Mouse (Mus musculus) left cerebral cortex, adult 8-10 months (tissue): ENCODE results near the gene Oat. TPM values are rescaled to one million over a fixed set of nuclear protein-coding genes. Genes with fewer than 3 reads are reported as not detected.

ENCODE experiments used
- DNase-seq, 2 experiments: peaks; one replicate each; pipeline ENCODE4 v3.0.0; 2022; ENCODE audit warnings: low spot score in 2 of 2
- total RNA-seq, 4 experiments: library from RNA; stranded (reverse); gene quantifications; 2 replicates each; pipeline ENCODE4 v1.2.4; 2022

Oat gene
- 100 to 1,000 TPM in 2 of 4 experiments, 10 to 100 TPM in 2; 92.1 to 104 (median 98.2) TPM for total RNA-seq

DNA sequence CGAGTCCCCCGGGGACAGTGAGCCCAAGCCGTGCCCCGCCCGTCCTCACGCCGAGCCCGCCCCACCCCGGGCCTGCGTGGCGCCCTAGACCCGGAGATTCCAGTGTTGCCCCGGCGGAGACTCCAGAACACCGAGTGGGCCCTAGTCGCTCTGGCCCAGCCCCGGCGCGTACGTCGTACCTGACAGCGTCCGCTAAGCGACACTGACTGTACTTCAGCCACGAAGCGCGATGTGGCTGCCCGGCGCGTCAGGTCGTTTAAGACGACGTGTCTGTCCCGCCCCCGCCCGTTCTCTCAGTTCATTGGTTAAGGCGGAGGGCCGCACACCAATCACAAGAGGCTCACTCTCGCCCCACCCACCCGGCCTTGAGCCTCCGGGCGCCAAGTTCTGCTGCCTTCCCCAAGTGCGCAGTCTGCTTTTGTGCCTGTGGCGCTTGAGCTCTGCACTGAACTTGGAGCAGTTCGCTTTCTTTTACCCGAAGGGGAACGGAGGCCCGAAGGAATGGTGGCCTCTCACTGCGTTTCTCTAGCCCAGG is at the start of gene Oat:
Gene Oat, minus strand, starts transcription at position 283 of the 535 bp plus-strand sequence.
- DNase-seq = peak; percentile 76 to 96

DNA sequence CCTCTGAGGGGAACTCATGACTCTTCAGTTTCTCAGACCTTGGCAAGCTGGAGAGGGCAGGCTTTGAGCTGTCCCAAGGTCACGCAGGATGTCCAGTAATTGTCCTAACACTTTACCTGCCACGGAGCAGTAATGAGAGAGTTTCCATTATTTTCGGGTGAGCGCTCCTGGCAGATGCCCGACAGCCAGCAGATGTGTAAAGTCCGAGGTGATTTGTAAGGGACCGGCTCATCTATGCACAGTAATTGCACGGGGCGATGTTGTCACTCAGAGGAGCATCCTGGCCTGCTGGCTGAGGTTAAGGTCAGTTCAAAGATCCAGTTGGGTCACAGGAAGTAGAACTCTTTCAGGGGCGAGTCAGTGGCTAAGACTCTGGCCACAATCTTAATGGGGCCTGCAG is 48.0 kb upstream of the Oat start:
- no peak for DNase-seq

DNA sequence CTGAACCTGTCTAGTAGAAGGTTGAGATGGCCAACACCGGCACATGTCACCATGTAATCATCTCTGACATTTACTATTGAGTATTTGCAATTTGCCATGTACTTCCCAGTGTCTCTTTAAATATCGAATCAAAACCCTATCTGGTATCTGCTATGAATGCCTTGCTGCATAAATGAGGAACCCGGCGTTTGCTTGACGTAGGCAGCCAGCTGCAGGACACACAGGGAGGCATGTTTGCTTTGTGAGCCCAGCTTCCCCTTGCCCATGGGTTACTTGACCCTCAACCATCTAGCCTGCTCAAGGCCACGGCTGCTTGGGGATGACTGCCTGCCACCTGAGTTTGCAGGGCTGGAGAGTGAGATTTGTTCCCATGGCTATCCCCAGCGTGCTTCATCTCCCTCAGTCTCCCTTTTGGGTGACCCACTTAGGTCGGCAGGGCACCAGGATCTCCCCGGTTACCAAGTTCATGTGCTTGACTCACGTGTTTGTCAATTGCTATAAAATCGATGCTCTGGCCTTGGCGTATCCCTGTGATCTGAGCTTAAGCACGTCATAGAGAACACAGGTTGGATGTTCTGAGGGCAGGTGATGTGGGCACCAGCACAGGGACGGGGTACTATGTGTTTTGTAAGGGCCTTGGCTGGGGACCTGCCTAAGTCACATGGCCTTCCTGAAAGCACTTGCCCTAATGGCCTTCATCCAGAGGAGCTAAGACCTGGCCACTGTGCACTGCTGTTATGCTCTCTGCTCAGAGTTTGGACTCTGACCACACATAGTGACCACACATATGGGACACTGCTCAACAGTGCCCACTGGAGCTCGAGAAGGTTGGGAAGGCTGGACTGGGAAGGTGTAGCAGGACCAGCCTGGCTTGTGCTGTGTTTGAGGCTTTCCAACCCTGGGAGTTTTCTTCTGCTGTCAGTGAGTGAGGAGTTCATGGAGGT is 44.0 kb upstream of the Oat start:
- DNase-seq = no peak

DNA sequence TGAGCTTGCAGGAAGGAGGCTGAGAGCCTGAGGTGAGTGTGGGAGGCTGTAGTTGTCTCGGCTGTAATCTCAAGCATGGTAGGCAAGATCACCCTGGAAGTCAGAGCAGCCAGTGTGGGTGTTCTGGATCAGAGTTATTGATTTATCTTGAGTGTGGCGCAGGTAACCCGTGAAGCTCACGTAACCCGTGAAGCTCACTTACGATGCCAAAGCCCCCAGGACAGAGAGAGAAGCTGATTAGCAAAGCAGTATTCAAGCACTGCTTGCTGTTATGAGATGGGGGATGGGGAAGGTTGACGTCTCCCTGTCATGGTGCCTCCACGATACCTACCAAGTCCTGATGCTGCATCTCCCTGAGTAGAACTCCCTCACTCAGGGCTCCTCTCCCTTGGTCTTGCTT is 43.4 kb upstream of the Oat start:
- DNase-seq = no peak

DNA sequence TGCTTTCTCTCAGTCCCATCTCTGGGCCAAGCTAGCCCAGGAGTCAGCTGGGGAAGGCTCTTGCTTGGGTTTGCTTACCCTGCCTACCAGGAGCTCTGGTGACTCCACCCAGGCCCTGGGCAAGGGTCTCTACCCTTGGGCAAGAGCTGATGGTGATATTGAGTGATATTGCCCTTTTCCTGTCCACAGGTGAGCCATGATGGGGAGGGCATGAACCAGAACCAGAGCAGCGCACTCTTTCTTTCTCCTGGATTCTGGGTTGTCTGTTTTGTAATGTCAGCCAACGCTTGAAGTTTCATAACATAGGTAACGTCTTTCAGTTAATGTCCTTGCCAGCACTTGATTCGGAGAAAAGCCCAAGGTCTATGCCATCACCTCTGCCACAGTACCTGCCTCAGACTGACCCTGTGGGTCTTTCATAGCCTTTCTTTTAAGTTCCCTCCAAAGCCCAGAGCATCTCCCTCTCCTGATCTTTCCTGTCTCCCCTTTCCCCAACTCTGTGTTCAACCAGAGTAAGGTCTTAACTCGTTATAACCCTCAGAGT is 40.9 kb upstream of the Oat start:
- DNase-seq = no peak

DNA sequence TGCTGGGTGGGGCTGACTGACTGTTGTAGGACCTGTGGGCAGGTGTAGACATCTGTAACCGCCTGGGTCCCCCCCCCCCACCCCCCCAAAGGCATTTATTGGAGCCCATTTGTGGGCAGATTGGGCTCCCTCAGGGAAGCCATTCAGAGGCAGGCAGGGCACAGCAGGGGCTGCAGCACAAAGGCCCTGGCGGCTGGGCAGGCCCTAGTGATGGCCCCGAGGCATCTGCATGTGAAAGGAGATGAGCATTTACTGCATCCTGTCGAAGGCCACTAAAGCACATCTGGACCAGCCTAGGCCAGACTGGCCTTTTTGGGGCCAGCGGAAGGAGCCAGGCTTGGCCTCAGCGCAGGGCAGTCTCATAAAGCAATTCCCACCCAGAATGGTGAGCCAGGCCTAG is 40.2 kb upstream of the Oat start:
- DNase-seq = no peak

DNA sequence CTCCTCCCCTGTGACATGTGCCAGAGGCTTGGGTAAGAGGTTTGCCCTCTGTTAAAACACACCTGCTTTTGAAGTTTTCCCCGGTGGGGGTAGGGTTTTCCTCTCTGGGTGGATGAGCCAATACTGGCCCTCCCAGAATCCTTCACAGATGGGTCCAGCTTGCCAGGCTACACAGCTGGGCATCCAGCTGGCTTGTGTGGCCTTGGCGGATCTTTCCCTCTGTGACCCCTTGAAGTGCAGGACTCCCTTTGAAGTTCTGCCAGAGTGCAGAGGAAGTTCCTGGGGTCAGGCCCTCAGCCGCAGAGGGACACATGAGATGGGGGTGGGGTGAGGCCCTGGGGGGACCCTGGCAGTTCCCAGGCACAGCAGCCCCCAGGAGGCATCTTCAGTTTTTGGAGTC is 39.1 kb upstream of the Oat start:
- no peak for DNase-seq

DNA sequence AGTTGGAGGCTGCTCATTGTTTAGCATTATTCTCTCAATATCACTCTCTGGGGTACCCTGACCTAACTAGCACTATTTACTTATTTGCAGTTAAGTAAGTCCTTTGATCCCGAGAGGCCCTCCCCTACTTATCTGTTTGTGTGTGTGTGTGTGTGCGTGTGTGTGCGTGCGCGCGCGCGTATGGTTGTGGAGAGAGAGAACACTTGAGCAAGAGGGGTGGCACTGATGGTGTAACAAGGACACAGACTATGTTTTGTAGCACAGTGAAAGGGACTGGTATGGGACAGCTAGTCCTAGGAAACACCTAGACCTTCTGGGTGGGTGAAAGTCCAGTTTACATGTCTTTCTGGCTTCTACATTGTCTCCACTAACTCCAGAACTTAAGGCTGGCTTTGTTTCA is 35.3 kb upstream of the Oat start:
- no peak for DNase-seq

DNA sequence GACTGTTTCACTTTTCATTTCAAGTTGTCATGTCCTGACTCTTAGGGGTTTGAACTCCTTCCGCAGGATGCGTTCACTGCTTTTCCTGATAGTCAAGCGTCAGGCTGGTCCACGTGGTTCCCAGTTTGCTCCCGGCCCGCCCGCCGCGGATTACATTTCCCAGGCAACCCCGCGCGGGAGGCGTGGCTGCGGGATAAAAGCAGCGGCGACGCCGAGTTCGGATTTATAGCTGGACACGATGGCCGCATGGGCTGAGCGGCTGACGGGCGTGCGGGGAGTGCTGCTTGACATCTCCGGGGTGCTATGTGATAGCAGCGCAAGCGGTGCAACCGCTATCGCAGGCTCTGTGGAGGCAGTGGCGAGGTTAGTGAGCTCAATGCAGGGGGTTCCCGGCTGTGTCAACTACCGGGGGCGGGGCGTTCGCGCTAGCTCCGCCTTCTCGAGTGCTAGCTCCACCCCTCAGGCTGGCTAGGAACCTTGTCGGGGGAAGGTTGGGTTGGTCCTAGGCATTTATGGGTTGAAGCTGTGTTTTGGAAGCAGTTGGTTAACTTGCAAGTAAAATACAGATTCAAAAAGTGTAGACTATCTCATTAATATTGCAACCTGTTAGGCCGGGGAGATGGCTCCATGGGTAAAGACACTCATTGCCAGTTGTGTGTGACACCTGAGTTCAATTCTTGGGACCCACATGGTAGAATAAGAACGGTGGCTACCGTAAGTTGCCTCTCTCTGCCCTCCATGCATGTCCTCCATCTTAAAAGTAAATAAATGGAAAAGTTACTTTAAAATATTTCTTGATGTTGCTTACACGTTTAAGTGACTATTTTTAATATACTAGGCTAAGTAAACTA is 34.5 kb upstream of the Oat start, which contains the start of gene Lhpp:
Gene Lhpp, plus strand, starts transcription at position 171 of the 851 bp plus-strand sequence.
- DNase-seq = peak; percentile 61 to 67

DNA sequence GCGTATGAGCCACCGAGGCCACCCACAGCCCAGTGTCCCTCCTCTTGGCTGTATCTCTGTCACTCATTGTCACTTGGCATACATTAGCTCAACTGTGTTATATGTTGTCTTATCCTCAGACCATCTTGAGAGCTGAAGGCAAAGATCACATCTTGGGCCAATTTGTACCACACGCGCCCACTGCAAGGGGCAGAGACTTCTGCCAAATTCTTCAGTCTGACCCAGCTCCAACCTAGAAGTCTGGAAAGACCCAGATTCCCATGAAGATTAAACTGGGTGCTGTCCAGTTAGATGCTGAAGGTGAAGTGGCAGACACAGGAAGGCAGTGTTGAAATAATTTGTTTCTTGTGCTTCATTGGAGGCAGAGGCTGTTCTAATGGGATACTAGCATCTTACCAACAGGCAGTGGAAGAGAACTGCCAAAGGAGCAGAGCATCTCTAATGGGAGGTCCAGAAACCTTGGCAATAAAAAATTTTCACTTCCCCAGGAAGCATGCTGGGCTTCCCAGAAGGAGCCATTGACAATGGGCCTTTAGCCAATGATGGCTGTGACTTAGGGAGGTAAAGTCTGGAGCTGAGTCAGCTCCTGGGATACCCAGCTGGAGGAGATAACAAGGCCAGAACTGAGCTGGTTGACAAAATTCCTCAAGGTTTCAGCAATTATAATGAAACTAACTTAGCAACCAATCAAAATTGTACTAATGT is 32.3 kb upstream of the Oat start:
- DNase-seq = no peak

DNA sequence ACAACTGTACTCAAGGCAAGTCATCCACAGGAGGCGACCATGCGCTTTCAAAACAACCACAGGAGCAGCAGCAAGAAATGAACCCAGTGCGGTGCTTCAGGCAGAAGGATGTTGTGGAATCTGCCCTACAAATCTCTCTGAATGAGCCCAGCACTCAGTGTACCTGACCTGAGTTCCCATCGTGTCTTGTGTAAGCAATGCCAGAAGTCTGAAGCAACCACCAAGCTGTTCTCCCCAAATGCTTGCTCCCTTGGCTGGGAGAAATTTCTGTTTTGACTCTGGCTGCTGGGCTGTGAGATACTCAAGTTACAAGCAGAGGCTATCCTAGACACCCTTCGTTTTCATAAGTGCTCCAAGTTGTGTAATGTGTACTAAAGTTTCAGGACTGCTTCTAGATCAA is 29.5 kb upstream of the Oat start:
- no peak for DNase-seq

DNA sequence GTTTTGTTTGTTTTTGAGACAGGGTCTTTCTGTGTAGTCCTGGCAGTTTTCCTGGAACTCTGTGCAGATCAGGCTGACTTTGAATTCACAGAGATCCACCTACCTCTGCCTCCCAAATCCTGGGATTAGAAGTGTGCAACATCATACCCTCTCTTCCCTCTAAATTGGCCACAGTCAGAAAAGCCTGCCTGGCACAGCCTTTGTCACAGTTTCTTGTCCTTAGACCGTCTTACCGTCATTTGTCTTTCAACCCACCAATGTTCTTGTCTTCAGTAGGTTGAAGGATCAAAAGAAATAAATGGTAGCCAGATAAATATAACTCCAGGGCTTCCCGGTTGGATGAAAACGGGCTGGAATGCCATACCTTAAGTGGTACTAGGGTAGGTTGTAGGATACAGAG is 28.5 kb upstream of the Oat start:
- no peak for DNase-seq

DNA sequence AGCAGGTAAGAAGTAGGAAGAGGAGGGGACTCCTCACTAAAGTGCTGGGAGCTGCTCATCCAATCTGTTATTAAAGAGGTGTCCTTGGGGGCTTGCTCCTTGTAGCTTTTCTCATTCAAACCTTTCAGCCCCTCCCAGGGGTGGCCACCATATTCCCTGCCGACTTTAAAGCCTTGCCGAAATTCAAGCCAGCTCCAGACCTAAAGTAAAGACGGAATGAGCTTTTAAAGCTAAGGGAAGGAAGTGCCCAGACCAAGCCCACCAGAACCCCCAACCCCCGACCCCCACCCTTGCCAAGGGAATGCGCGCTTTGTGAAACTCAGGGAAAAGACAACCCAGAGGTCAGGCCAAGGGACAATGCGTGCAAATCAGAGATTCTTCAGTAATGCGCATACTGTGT is 24.7 kb upstream of the Oat start:
- DNase-seq = no peak

DNA sequence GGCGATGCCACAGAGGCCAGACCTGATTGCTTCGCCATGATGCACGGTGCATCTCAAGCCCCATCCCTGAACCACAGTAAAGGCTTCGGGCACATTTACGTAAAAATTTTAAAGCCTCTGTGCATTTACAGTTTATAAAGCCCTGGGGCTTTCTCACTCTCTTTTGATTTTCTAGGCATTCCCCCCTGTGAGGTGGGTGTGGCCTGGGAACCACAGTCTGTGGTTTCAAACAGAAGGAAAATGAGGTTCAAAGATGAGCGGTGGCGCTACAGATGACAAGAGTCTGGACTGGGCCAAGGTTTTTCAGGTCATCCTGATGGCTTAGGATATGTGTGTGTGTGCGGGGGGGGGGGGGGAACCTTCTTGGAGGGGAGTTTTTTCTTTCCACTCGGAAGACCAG is 23.8 kb upstream of the Oat start:
- DNase-seq = no peak

DNA sequence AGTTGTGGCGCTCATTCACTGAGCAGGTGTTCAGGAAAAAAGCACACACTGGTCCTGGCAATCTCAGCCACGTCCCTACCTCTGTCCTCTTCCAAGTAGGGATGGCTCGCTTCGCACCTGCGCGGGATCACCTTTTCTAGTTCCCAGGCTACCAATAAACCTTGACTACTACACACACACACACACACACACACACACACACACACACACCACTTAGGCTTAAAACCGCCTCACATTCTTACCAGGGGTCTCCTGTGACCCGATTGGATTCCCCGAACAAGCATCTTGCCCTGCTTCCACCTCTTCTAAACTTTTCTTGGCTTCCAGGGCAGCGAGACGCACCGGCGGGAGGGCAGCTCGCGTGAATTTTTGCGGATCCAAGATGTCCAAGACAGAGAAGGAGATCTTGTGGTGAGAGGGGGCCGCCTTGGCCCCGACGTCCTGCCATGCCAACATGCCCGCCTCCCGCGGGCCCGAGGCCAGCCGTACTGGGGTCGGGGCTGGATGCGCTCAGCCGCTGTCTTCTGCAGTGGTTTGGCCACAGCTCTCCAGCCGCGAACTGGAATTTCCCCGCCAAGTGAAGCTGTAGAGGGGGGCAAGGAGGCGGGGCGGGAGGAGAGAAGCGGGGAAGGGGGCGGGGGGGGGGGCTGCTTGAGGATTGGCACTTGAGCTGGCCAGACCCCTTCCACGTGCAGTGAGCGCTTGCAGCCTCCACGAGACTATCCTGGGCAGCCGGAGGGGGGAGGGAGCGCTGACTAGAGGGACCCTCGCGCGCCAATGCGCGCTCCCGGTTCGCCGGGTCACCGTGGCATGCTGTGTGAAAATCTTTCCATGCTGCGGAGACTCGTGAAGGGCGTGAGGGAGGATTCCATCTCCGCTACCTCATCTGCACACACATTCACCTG is 23.1 kb upstream of the Oat start, which contains the start of gene Nkx1-2:
Gene Nkx1-2, minus strand, starts transcription at position 567 of the 905 bp plus-strand sequence.
- no peak for DNase-seq

DNA sequence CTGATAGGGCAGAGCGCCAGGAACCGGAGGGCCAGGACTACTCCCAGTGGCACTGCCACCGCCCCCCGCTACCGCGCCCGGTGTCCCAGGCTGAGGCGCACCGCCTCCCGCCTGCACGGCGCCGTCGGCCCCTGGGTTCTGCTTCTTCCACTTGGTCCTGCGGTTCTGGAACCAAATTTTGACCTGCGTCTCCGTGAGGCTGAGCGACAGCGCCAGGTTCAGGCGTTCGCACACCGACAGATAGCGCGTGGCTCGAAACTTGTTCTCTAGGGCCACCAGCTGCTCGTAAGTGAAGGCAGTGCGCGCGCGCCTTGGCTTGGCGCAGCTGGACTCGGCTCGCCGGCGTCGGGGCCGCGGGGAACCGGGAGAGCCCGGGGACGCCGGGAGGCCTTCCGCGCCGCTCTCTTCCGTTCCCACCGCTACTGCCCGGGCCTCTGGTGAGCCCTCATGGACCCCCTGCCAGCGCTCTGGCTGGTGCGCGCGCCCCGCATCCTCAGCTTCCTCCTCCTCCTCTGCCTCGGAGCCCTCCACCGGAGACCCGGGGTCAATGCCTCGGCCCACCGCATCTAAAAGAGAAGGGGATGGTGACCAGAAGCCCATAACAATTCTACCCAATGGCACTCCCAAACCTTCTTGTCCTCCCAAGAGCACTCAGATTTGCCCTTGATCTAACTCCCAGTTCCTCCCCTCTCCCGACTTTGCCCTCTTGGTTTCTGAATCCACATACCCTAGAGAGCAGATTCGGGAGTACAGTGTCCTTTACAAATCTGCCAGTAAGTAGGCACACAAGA is 21.2 kb upstream of the Oat start:
- no peak for DNase-seq

DNA sequence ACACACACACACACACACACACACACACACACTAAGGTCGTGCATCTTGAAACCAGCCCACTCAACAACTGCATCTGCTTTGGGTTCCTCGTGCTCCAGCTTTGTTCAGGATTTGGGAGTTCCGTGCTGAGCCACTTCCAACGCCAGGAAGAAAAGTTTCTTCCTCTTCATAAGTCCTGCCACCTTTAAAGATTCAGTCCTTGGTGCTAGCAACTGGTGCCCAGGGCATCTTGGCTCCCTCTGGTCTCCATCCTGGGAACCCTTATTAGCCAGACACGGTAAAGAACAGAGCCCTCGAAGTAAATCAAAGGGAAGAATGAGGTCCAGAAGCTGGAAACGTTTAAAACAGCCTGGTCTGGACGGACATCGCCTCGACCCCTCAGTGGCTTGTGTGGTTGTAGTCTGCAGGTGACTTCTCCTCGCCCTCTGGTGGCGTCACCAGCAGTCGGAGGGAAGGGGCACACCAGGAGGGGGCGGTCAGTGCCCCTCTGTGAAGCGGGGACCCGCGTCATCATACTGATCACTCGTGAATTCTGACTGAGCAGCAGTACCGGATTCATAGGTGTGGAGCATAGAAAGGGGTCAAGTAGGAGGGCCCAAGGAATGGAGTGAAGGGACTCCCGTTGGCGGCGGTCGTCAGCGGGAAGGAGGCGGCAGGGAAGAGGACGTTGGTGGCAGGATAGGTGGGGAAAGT is 20.5 kb upstream of the Oat start:
- DNase-seq = no peak

DNA sequence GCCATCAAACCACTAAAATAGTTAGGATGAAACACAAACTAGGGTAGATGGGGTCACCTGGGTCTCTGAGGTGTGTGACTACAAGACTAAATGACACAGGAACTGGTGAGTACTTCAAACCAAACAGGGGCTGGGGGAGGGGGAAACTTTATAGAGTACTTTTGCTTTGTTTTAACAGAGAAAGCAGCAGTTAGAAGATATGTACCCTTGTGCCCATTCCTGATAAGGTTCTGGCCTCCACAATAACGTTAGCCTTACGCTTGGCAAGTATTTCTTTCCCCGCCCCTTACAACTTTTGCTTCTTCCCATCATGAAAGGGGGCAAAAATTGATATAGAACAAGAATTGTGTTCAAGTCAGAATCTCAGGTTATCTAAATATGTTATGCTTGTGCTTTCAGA is 19.6 kb upstream of the Oat start:
- no peak for DNase-seq

DNA sequence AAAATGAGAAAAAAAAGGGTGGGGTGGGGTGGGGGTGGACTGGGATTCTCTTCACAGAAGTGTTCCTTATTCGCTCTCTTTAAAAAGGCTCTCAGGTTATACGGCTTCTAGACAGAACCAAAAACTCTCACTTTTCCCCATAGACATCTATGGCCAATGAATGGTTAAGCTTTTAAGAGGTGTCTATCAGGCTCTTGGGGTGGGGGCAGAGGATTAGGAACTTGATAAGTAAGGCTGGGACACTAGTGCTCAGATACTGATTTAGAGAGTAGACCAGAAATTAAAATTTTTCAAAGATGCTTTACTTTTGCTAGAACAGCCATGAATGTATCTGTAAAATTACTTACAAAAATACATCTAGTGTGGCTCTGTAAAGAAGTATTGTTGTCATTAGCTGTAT is 18.1 kb upstream of the Oat start:
- DNase-seq = no peak
